Mouse (Mus musculus) MEL (cell line): ENCODE data around the gene Olfr90. TPM values are rescaled to one million over a fixed set of nuclear protein-coding genes. Genes with fewer than 3 reads are reported as not detected.

Experiments used
- DNase-seq: peaks from one replicate; pipeline ENCODE4 v3.0.0; 2011; ENCODE audit warnings: low read depth, low spot score
- H3K27ac ChIP-seq: 2 replicates; pipeline ENCODE4 v1.5.1; 2012; ENCODE audit warnings: low read depth, mild to moderate bottlenecking, control low read depth, low read length, moderate library complexity; ENCODE audit not compliant: control insufficient read depth
- H3K27me3 ChIP-seq, 2 experiments: fragments of 150-350 bp in 1 of 2; sonication (generic) in 1 of 2; 2 replicates each; pipeline ENCODE4 v1.6.1; 2012; ENCODE audit warnings: low read length in 2 of 2, mild to moderate bottlenecking in 2 of 2, improper control_type of control experiment in 1 of 2, moderate library complexity in 1 of 2; ENCODE audit not compliant: insufficient read depth in 2 of 2, control insufficient read depth in 1 of 2
- H3K36me3 ChIP-seq, 2 experiments: 2 replicates each; pipeline ENCODE4 v1.6.1; 2012 to 2014; ENCODE audit warnings: low read length in 2 of 2, improper control_type of control experiment in 1 of 2, inconsistent platforms in 1 of 2, mild to moderate bottlenecking in 1 of 2; ENCODE audit not compliant: insufficient read depth in 2 of 2, control insufficient read depth in 1 of 2
- H3K4me1 ChIP-seq, 2 experiments: fragments of 150-350 bp in 1 of 2; sonication (generic) in 1 of 2; 2 replicates each; pipeline ENCODE4 v1.6.1; 2012; ENCODE audit warnings: low read length in 2 of 2, improper control_type of control experiment in 1 of 2, mild to moderate bottlenecking in 1 of 2; ENCODE audit not compliant: insufficient read depth in 2 of 2, control insufficient read depth in 1 of 2
- H3K4me3 ChIP-seq, 2 experiments: fragments of 150-350 bp in 1 of 2; sonication (generic) in 1 of 2; 2 replicates each; pipeline ENCODE4 v1.5.1; 2012; ENCODE audit warnings: low read depth in 2 of 2, low read length in 2 of 2, mild to moderate bottlenecking in 2 of 2, moderate library complexity in 2 of 2, control low read depth in 1 of 2, improper control_type of control experiment in 1 of 2; ENCODE audit not compliant: control insufficient read depth in 1 of 2, insufficient read depth in 1 of 2
- H3K79me2 ChIP-seq: 2 replicates; pipeline ENCODE4 v1.6.1; 2012; ENCODE audit warnings: mild to moderate bottlenecking, low read length, moderate library complexity; ENCODE audit not compliant: control insufficient read depth, poor library complexity, insufficient read depth
- H3K9ac ChIP-seq: 2 replicates; pipeline ENCODE4 v1.6.1; 2012; ENCODE audit warnings: low read depth, mild to moderate bottlenecking, control low read depth, low read length, moderate library complexity; ENCODE audit not compliant: control insufficient read depth, poor library complexity, severe bottlenecking
- H3K9me3 ChIP-seq: fragments of 150-350 bp; sonication (generic); replicated peaks from 2 replicates; pipeline ENCODE4 v1.6.1; 2012; ENCODE audit warnings: mild to moderate bottlenecking, low read length, improper control_type of control experiment, moderate library complexity; ENCODE audit not compliant: insufficient read depth
- CHD1 ChIP-seq: IDR thresholded peaks from 2 replicates; pipeline ENCODE4 v1.6.1; 2012; ENCODE audit warnings: low read depth, mild to moderate bottlenecking, inconsistent platforms, low read length, improper control_type of control experiment
- CTCF ChIP-seq, 3 experiments: IDR thresholded peaks in 2 of 3; conservative IDR thresholded peaks in 1 of 3; 2 replicates each; pipeline ENCODE4 v1.5.1; 2011 to 2012; ENCODE audit warnings: low read length in 3 of 3, low read depth in 2 of 3, mild to moderate bottlenecking in 2 of 3, improper control_type of control experiment in 1 of 3, inconsistent platforms in 1 of 3, mixed read lengths in 1 of 3, moderate library complexity in 1 of 3; ENCODE audit not compliant: control insufficient read depth in 1 of 3, insufficient read depth in 1 of 3, poor library complexity in 1 of 3, severe bottlenecking in 1 of 3
- ELF1 ChIP-seq: IDR thresholded peaks from 2 replicates; pipeline ENCODE4 v1.6.1; 2014; ENCODE audit warnings: low read depth, mild to moderate bottlenecking, inconsistent platforms, low read length, improper control_type of control experiment, moderate library complexity
- ETS1 ChIP-seq: IDR thresholded peaks from 2 replicates; pipeline ENCODE4 v1.6.1; 2012; ENCODE audit warnings: low read depth, mild to moderate bottlenecking, inconsistent platforms, low read length, improper control_type of control experiment, moderate library complexity
- HCFC1 ChIP-seq: IDR thresholded peaks from 2 replicates; pipeline ENCODE4 v1.6.1; 2012; ENCODE audit warnings: low read depth, mild to moderate bottlenecking, inconsistent platforms, low read length, improper control_type of control experiment, moderate library complexity
- JUND ChIP-seq: IDR thresholded peaks from 2 replicates; pipeline ENCODE4 v1.6.1; 2011; ENCODE audit warnings: low read depth, mild to moderate bottlenecking, improper control_type of control experiment, low read length
- KAT2A ChIP-seq: conservative IDR thresholded peaks from 2 replicates; pipeline ENCODE4 v1.6.1; 2012; ENCODE audit warnings: low read depth, low read length, improper control_type of control experiment, inconsistent platforms
- MAZ ChIP-seq: IDR thresholded peaks from 2 replicates; pipeline ENCODE4 v1.6.1; 2012; ENCODE audit warnings: low read depth, mild to moderate bottlenecking, inconsistent platforms, low read length, improper control_type of control experiment
- MEF2A ChIP-seq: IDR thresholded peaks from 2 replicates; pipeline ENCODE4 v1.6.1; 2014; ENCODE audit warnings: low read depth, mild to moderate bottlenecking, inconsistent platforms, low read length, improper control_type of control experiment; ENCODE audit not compliant: poor library complexity, insufficient replicate concordance, severe bottlenecking; ENCODE audit errors: extremely low read depth
- MYB ChIP-seq: IDR thresholded peaks from 2 replicates; pipeline ENCODE4 v1.6.1; 2011; ENCODE audit warnings: mild to moderate bottlenecking, low read depth, low read length, improper control_type of control experiment
- NELFE ChIP-seq: IDR thresholded peaks from 2 replicates; pipeline ENCODE4 v1.6.1; 2011; ENCODE audit warnings: low read depth, low read length, improper control_type of control experiment
- POLR2AphosphoS2 ChIP-seq: IDR thresholded peaks from 2 replicates; pipeline ENCODE4 v1.6.1; 2011; ENCODE audit warnings: low read length, improper control_type of control experiment
- RCOR1 ChIP-seq: IDR thresholded peaks from 2 replicates; pipeline ENCODE4 v1.6.1; 2012; ENCODE audit warnings: low read depth, mild to moderate bottlenecking, inconsistent platforms, low read length, improper control_type of control experiment
- TBP ChIP-seq: IDR thresholded peaks from 2 replicates; pipeline ENCODE4 v1.8.0; 2011; ENCODE audit warnings: low read depth, low read length, improper control_type of control experiment
- UBTF ChIP-seq: IDR thresholded peaks from 2 replicates; pipeline ENCODE4 v1.6.1; 2012; ENCODE audit warnings: low read depth, mild to moderate bottlenecking, inconsistent platforms, low read length, improper control_type of control experiment, moderate library complexity, borderline replicate concordance; ENCODE audit not compliant: insufficient read depth
- USF1 ChIP-seq: IDR thresholded peaks from 2 replicates; pipeline ENCODE4 v1.6.1; 2014; ENCODE audit warnings: low read depth, mild to moderate bottlenecking, inconsistent platforms, low read length, improper control_type of control experiment, moderate library complexity
- USF2 ChIP-seq, 2 experiments: IDR thresholded peaks; 2 replicates each; pipeline ENCODE4 v1.6.1; 2011 to 2012; ENCODE audit warnings: improper control_type of control experiment in 2 of 2, low read length in 2 of 2, borderline replicate concordance in 1 of 2, inconsistent platforms in 1 of 2, low read depth in 1 of 2, mild to moderate bottlenecking in 1 of 2; ENCODE audit not compliant: insufficient read depth in 1 of 2
- ZKSCAN1 ChIP-seq: IDR thresholded peaks from 2 replicates; pipeline ENCODE4 v1.6.1; 2012; ENCODE audit warnings: low read depth, mild to moderate bottlenecking, inconsistent platforms, low read length, improper control_type of control experiment, moderate library complexity
- ZMIZ1 ChIP-seq: IDR thresholded peaks from 2 replicates; pipeline ENCODE4 v1.6.1; 2012; ENCODE audit warnings: low read depth, mild to moderate bottlenecking, inconsistent platforms, low read length, improper control_type of control experiment, moderate library complexity
- polyA plus RNA-seq, 2 experiments: library from polyadenylated mRNA; stranded (reverse) in 1 of 2; unstranded in 1 of 2; fragments of >175 nt in 1 of 2; fragments of >200 nt in 1 of 2; gene quantifications; 2 replicates each; pipeline versions ENCODE4 v1.2.1 to v1.2.4; 2012; ENCODE audit warnings: low replicate concordance in 2 of 2, low read depth in 1 of 2; ENCODE audit not compliant: insufficient read length in 2 of 2, insufficient read depth in 1 of 2, missing spikeins in 1 of 2
- total RNA-seq: library from RNA; depleted of rRNA; stranded (reverse); fragments of 300-350 nt; gene quantifications from 2 replicates; pipeline ENCODE4 v1.2.3, GENCODE M21; 2012

Olfr90 gene
- total and polyA plus RNA-seq, 3 experiments = 0.08 TPM; not detected in 1

- no peaks in the 10 kb centered on the region for H3K4me1 ChIP-seq
- no peak within 1 kb of the TSS for H3K9ac ChIP-seq
- H3K79me2 ChIP-seq = no peaks in the 10 kb centered on the region
- no peaks in the 10 kb centered on the region for H3K27me3 ChIP-seq
- DNase-seq = no peak
- H3K4me3 ChIP-seq = no peak within 1 kb of the TSS
- no peaks in the 10 kb centered on the region for H3K9me3 ChIP-seq
- TF ChIP-seq NELFE = no peak
- TF ChIP-seq MAZ = no peak
- TF ChIP-seq CTCF (IDR thresholded peaks at IDR 0.05 in 2 of 3, conservative IDR thresholded peaks at IDR 0.05 in 1 of 3; ENCODE audit: control insufficient read depth in 1 of 3, insufficient read depth in 1 of 3, low read depth in 2 of 3, low read length in 3 of 3, poor library complexity in 1 of 3, severe bottlenecking in 1 of 3) = no peak
- TF ChIP-seq UBTF = no peak
- no peak for TF ChIP-seq ZMIZ1
- TF ChIP-seq HCFC1 = no peak
- TF ChIP-seq ETS1 = no peak
- TF ChIP-seq ZKSCAN1 = no peak
- TF ChIP-seq KAT2A = no peak
- TF ChIP-seq, all 39 proteins: peak for 0
- Histone ChIP-seq H3K36me3 (no peaks in the 10 kb centered on the region), H3K27ac (no peak within 1 kb of the TSS)
These were observed 9.9 kb upstream of the Olfr90 start, which contains the start of gene Olfr91 for GRCm38 (mm10) chr17:37098178-37098577. Gene Olfr91 (minus strand): TSS chr17:37098278.

DNA sequence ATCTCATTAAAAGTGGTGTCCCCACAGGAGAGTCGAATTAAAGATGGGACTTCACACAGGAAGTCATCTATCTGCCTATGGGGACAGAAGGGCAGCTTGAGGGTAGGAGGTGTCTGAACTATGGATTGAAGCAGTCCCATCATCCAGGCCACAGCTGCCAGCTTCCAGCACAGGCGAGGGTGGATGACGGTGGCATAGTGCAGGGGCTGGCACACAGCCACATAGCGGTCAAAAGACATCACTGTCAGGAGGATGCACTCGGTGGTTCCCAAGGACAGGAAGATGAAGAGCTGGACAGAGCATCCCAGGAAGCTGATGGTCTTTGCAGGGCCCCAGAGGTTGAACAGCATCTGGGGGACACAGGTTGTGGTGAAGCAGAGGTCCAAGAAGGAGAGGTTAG is 5.0 kb upstream of the Olfr90 start:
- H3K9me3 ChIP-seq = no peaks in the 10 kb centered on the region
- TF ChIP-seq ELF1 = no peak
- no peak for TF ChIP-seq ETS1
- no peak for TF ChIP-seq MEF2A
- TF ChIP-seq CHD1 = no peak
- TF ChIP-seq TBP = no peak
- no peak for TF ChIP-seq USF1
- TF ChIP-seq MAZ = no peak
- no peak for TF ChIP-seq ZKSCAN1
- no peak for TF ChIP-seq MYB
- no peak for TF ChIP-seq POLR2AphosphoS2
- TF ChIP-seq UBTF = no peak
- TF ChIP-seq JUND = no peak
- no peak for TF ChIP-seq RCOR1
- no peak for TF ChIP-seq USF2 (IDR thresholded peaks at IDR 0.05; ENCODE audit: borderline replicate concordance in 1 of 2, insufficient read depth in 1 of 2, low read depth in 1 of 2, low read length in 2 of 2)
- TF ChIP-seq HCFC1 = no peak
- no peak overlapping the region for H3K4me3 ChIP-seq
- no peaks in the 10 kb centered on the region for H3K36me3 ChIP-seq
- H3K79me2 ChIP-seq = no peaks in the 10 kb centered on the region
- no peak for DNase-seq
- no peak overlapping the region for H3K9ac ChIP-seq
- no peak overlapping the region for H3K27ac ChIP-seq
- no peaks in the 10 kb centered on the region for H3K4me1 ChIP-seq
- no peaks in the 10 kb centered on the region for H3K27me3 ChIP-seq
